Mouse (Mus musculus) thymus, postnatal 14 days (tissue): ENCODE results near the gene Dlg3.

Experiments used
- DNase-seq: peaks from one replicate; pipeline ENCODE4 v3.0.0; 2021

Gene Dlg3

DNA sequence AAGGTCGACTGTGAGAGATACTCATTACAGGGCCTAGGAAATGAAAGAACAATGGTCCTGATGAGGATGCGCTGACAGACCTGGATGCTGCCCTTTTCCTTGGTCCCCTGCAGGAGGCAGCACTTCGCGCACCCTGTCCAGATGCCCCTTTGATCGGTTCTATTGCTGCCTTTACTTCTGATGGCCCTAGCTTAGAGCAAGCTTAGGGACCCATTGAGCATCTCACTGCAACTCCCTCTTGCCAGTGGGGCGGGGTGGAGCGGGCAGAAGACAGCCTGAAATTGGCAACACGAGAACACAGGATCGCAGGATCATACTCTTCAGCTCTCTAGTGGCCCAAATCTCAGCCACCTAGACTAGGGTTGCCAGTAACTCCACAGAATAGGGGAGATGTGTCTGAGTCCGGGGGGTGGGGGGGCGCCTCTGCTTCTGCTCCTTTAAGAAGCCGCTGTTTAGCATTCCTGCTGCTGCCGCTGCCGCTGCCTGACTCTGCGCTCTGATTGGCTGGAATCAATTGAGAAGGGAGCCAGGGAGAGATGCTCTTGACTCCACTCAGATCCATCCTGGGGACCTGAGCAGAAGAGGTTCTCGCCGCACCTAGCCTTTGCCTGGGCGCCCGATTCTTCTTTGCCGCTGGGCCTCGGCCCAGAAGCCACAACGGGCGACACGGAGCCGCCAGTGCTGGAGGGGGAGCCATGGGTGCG lies at the start of gene Dlg3:
Dlg3 (plus strand) TSS at position 542 of the 704 bp plus-strand sequence.
- DNase-seq: no peak

DNA sequence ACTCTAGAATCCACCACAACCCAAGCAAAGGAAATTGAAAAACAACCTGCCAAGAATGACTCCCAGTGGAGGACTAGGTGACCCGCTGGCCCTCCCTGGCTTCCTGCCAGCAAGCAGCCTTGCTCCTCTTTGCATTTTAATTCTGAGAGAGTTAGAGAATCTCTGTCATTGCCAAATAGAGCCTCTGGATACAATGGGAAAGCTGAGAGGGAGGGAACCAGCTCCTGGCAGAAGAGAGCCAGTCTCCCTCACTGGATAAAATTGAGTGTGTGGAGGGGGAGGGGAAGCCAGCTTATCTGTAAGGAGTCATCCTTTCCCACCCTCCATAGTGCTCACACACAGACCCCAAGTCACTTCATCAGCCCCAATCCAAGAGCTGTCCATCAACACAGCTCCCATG lies 38.6 kb upstream of the Dlg3 start:
- DNase-seq: no peak

DNA sequence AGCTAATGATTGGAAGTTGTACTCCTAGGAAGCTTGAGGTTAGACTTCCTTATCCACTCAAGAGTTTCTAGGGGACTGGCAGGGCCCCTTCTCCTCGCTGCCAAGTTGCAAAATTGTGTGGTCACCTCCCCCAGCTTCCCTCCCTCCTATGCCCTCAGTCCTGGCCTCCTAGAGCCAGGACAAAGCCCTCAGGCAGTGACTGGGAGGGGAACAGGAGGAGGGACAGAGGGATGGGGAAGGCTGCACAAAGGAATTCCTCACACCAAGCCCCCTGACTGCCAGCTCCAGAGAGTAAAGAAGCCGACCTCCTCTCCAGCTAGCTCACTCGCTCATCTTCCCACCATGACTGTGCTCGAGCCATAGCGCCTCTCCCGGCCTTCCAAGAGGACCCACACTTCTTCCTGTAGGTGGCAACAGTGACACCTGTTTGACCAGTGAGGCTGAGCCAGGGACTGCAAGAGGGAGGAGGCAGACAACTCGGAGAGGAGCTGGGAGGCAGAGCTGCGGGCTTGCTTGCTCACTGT lies 37.8 kb upstream of the Dlg3 start, which contains the start of gene Gdpd2:
Gdpd2 (plus strand) TSS at position 209 of the 524 bp plus-strand sequence.
- DNase-seq: peak; percentile 6

DNA sequence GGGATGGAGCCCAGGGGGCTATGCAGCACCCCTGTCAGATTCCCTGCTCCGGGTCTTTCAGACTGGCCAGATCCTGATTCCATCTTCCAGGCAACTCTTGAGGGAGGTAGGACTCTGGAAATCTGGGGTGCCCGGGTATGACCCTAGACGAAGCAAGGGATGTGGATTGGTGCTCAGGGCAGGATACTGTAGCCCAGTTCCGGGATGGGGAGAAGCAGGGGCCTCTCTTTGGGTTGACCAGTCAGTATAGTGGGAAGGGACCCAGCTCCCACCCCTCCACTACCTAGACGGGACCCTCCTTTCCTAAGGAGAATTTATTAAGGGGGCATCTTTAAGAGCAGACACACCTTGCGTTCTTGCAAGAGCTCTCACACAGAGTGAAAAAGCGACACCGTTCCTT lies 37.3 kb upstream of the Dlg3 start:
- DNase-seq: no peak

DNA sequence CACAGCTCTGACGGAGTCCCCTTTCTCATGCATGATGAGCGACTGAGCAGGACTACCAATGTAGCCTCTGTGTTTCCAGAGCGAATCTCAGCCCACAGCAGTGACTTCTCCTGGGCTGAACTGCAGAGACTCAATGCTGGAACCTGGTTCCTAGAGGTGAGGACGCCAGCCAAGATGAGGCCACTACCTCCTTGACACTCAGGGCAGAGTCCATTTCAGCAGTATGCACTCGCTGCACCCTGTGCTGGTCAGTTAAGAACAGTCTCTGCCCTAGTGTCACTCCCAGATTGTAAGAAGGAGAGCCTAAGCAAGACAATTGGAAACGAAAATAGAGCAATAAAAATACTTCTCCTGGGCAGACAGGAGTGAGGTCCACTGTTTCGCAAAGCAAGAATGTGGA lies 33.2 kb upstream of the Dlg3 start:
- DNase-seq: no peak

DNA sequence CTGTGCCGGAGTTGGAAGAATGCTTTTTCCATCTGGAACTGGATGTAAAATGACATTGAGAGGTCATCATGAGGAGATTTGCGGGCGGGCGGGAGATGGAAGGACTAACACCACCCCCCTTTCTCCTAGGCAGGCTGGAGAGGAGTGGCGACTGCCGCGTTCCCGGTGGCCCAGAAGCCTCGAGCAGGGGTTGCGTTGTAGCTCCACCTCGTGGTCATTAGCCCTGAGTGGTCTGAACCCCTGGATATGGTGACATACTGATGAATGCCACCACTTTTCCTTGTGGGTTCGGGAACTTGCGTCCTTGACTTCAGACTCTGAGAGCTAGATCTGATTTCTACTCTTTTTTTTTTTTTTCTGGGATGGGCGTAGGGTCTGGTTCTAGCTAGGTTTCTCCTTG lies 28.6 kb upstream of the Dlg3 start:
- DNase-seq: peak; percentile 17

DNA sequence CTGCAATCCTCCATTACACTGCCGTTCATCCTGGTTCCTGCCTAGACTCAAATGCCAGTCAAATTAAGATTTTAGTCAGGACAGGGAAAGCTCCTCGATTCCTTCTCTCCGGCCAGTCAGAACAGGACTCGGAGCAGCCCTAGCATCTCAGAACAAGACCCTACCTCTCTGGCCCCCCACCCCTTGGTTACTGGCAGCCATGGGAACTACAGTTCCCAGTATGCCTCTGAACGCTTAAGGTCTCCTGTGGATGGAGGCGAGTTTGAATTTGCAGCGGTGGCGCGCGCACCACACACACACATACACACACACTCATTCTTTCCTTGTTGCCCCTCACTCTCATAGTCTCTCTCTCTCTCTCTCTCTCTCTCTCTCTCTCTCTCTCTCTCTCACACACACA lies 28.1 kb upstream of the Dlg3 start:
- no peak for DNase-seq

DNA sequence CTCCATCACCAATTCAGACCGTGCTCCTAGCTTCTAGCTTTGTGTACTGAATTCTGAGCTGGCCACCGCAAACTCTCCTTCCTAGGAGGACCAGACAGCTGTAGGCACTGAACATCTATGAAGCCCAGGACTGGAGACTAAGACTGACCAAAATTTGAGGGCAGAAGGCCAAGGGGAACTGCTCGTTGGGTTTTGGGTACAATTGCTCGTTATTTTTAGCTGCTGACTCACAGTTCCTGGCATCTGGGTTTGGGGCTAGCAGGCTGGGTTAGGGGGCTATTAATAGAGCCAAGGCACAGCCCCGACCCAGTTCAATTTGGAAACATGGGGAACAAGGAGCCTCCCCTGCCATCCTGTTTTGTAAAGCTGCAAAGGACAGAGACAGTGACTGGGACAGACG lies 26.7 kb upstream of the Dlg3 start:
- no peak for DNase-seq

DNA sequence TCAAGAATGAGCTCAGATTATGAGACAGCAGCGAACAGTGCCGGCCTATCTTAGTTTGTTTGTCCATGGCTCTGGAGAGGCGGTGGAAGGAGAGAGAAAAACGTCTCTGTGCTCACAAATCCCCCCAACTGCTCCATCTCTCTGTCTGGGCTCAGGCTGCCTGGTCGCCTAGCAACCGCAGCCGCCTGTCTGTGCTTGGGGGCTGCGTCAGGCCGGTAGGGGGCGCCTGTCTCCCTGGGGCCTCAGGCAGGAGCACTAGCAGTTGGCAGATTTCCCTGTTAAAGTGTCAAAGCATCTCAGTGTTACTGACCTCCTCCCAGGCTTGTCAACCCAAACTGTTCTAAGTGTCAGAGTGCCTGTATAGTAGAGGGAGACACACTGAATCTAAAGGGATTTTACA lies 25.6 kb upstream of the Dlg3 start:
- DNase-seq: peak; percentile 66

DNA sequence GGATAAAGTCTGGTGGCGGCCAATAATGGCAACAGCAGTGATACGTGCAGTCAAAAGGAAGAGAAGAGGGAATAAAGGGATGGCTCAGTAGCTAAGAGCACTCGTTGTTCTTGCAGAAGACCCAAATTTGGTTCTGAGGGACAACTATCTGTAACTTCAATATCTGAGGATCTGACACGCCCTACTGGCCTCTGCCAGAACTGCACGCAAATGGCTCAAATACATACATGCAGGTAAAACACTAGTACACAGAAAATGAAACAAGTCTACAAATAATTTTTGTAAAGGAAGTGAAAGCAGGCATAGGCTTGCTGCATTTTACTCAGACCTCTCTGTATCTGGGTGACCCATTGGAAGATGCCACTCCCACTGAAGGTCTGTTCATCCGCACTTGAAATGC lies 1.7 kb upstream of the Dlg3 start:
- DNase-seq: no peak

DNA sequence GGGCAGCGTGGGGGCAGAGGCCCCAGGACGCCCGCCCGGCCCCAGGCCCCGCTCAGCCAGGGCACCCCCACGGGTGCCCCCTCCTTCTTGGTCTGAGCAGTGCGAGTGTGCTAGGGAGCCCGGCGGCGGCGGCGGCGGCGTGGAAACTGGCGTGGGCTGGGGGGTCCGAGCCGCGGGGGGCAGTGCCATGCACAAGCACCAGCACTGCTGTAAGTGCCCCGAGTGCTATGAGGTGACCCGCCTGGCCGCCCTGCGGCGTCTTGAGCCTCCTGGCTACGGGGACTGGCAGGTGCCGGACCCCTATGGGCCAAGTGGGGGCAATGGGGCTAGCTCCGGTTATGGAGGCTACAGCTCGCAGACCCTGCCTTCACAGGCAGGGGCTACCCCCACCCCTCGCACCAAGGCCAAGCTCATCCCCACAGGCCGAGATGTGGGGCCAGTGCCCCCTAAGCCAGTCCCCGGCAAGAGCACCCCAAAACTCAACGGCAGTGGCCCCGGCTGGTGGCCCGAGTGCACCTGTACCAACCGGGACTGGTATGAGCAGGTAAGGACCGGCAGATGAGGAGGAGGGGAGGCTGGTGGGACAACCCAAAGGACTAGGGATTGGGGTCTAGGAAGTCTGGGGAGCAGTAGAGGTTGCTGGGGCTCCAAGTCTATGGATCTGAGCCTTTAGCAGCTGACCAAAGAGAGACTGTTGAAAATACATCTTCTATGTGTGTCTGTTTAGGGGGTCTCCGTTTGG lies 534 bp downstream of the Dlg3 start:
- DNase-seq: no peak

DNA sequence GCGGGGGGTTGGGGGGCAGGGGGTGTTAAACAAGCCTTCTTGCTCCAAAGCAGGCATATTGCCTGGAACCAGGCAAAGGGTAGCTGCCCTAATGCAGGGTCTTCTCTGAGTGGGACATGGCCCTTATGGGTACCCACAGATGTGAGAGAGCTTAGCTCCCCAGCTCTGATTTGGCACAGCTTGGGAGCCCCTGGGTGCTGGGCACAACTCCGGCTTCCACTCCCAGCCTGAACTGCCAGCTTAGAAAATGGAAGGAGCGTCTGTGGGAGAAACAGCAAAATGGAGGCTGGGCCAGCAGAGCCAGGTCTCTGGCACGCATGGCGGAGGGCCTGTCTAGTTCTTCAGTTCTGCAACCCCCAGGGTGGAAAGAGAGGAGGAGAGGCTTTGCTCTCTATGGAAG lies 1.8 kb downstream of the Dlg3 start:
- no peak for DNase-seq

DNA sequence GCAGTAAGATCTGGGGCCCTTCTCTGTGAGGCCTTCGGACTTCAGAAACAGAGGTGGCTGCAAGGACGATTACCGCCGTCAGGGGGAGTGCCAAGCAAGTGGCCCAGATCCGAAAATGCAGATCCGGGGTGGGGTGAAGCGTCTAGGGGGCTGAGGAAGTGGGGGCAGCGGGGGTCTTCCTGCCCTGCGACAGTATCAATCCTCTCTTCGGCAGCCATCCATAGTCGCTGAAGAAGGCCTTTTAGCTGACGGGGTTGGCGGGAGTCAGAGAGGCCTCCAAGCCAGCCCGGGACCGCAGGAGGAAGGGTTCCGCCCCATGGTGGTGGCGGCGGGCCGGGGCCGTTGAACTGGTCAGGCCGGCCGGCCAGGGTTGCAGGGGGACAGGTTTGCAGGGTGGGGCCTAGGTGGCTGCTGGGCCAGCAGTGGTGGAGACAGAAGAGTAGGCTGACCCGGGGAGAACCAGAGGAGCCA lies 6.9 kb downstream of the Dlg3 start:
- peak; percentile 79 for DNase-seq

DNA sequence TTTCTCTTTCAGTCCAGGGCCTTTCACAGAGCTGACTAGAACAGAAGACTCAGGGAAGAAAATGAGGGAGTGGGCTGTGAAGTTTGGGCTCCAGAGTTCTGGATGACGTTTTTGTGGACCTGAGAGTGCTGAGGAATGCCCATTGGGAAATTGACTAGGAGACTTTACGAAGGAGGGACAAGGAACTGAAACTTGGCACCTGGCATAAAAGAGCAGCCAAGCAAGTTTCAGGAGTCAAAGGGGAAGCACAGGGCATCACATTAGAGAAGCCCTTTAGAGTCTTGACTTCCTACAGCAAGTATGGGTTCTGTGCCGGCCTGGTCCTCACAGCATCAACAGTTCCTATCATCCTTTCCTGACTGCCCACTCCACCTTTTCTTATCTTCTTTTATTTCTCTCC lies 7.9 kb downstream of the Dlg3 start:
- no peak for DNase-seq

DNA sequence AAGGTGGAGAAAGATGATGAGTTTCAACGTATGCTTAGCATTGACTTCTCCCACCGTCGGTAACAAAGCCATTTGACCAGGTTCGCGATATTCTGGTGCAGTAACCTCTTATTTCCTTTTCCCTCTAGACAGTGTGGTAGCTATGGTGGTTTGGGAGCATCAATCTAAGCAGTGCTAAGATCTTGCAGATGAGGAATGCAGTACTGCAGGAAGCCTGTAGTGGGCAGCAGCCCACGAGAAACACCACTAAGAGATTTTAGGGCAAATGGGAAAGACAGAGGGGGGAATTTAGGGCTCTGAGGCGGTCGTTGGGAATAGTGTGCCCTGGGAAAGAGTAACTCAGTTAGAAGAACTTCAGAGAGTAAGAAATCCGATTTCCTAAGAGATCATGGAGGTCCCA lies 9.0 kb downstream of the Dlg3 start:
- peak; percentile 62 for DNase-seq

DNA sequence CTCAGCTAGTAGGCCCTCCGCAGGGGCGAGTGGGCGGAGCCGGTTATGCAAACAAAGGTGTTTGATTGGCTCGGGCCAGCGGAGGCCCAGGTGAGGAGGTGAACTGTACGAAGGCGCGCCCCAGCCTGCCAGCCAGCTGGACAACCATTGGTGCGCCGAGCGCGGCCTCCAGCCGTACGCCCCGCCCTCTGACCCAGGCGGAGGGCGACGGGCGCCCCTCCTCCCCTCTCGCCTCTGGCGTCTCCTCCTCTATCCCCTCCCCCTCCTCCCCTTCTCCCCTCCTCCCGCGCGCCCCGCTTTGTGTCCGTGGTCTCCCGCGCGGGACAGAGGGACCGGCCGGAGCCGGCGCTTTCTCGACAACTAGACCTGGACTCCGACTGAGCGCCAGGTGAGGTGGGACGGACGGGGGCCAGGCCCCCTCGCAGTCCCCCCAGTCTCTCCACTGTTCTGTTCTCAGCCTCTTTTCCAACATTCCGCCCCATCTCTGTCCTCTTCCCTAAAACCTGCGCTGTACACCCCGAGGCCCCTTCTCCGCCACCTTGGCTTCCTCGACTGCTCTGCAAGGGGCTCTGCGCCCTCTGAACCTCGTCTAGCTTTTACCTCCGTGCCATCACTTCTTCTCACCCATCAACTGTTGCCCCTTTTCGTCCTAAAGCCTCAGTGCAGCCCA lies 9.6 kb downstream of the Dlg3 start:
- DNase-seq: peak; percentile 88

DNA sequence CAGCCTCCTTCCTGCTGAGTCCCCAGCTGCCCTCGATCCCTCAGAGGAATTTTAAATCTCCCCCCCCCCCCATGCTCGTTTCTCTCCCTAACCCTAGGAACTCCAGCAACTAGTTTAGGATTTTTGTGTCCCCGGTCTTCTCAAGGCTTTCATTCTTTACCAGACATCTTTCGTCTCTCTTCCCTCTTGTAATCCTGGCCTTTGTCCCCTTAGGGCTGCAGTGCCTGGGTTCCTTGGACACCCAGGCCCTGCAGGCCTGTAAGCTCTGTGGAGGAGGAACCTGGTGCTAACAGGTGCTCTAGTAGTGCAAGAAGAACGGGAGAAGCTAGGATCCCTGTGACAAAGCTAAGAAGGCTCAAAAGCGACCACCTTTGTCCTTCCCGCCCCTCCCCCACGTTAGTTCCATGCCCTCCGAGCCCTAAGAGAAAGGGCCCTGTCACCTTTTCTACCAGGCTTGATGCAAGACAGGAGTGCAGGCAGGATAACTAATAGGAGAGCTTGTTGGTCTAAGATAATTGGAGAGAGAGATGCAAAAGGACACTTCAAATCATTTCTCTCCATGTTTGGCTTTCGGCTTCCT lies 10.2 kb downstream of the Dlg3 start:
- DNase-seq: no peak

DNA sequence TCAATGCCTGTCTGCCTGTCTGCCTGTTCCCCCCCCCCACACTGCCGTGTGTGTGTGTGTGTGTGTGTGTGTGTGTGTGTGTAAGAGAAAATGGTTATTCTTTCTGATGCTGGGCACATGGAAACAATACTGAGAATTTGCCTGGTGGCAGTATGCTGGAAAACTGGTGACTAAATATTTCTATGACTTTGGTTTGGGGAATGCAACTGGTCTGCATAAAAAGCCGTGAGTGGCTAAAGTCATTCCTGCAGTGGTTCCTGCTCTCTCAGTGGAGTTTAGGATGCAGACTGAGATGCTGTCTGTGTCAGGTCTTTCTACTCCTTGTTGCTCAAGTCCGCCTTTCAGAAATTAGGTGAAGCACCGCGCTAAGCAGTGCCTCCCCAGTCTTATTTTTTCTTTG lies 10.9 kb downstream of the Dlg3 start:
- peak; percentile 18 for DNase-seq

DNA sequence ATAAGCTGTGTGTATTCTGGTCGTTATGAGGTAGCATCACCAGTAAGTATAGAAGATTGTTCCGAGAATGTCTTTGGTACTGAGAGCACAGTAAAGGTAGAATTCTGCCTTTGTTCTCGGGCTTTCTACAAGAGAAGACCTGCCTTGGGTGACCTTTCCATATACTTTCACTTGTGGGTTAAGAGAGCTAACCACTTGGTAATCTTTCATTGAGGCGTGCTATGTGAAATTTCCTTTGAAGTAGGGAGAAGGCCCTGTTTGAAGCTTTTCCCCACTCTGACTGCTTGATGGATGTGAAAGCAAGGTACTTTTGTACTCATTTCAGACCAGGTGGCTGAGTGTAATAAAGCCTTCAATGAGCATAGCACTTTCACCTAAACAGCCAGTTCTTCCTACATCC lies 21.8 kb downstream of the Dlg3 start:
- DNase-seq: no peak

DNA sequence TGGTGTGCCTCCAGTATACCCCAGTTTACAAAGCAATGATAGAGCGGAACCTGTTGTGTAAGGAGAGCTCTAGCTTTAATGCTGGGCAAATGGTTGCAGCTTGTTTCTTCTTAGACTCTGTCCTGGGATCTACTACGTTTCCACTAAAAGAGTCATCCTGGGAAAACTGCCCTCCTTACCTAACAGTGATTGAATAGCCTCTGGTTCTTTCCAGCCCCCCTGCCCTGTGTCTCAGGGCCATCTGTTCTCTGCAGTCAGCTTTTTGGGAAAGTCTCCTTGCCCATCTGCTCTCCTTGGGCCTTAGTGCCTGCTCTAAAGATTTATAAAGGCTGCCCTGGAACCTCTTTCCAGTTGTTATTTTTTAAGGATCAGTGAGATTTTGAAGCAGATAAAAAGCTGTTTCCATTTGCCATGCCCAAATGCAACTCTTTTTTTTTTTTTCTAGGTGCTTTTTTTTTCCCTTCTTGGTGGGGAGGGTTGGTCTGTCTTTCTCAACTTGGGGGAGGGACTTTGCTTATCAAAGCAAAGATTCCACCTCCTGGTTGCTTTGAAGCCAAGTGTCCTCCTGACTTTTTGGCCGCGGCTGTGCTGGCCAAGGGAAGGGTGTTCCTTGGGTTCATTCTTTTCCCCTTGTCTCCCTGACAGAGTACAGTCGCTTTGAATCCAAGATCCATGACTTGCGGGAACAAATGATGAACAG lies 28.7 kb downstream of the Dlg3 start:
- no peak for DNase-seq

DNA sequence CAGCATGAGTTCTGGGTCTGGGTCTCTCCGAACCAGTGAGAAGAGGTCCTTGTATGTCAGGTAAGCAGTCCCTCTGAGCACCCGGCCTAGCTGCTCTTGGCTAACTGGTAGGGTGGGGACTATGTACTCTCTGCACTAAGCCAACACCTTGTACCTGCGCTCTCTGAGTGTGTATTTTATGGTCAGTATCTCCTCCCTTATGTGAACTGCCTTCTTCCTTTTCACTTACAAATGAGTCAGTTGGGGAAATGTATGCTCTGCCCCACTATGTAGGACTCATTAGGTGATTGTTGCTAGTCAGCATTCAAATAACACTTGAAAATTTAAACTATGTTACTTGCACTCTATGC lies 29.2 kb downstream of the Dlg3 start:
- DNase-seq: no peak

DNA sequence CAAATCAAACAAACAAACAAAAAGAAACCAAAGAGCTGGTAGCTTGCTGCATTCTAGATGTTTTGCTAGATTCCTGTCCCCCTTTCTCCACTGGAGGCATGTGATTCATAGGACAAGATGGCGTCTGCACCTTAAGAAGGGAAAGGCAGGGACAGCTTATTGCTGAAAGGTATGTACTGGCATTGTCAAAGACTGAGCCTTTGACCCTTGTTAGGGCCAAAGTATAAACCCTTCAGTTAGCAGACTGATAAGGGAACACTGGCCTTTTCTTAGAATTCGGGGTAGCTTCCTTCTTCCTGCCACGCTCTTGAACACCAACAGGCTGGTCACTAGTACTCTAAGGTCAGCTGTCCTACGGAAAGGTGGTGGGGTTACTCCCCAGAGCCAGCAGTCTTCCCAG lies 29.8 kb downstream of the Dlg3 start:
- no peak for DNase-seq
